Mouse (Mus musculus): ENCODE results near the gene Msx3.

Gene Msx3

GRCm38 (mm10) chr7:140057413-140058407 lies 8.8 kb upstream of the Msx3 start:
- DNase-seq (ENCODE audit: low spot score in 2 of 2), result peak in 1 of 2 experiments; percentile 31

- no peak for DNase-seq (ENCODE audit: low spot score in 2 of 2)
Observed at GRCm38 (mm10) chr7:140054124-140054523, 5.2 kb upstream of the Msx3 start.

- DNase-seq (ENCODE audit: low spot score in 2 of 2), result peak in 1 of 2 experiments; percentile 47
Observed at GRCm38 (mm10) chr7:140049115-140049689, 313 bp upstream of the Msx3 start.

GRCm38 (mm10) chr7:140047811-140048311 lies 1.0 kb downstream of the Msx3 start:
- peak in 1 of 2 experiments; percentile 42 for DNase-seq (ENCODE audit: low spot score in 2 of 2)

GRCm38 (mm10) chr7:140045546-140045945 lies 3.3 kb downstream of the Msx3 start:
- no peak for DNase-seq (ENCODE audit: low spot score in 2 of 2)

GRCm38 (mm10) chr7:140042728-140043127 lies 6.2 kb downstream of the Msx3 start:
- no peak for DNase-seq (ENCODE audit: low spot score in 2 of 2)

GRCm38 (mm10) chr7:140037171-140037555 lies 11.7 kb downstream of the Msx3 start:
- DNase-seq (ENCODE audit: low spot score in 2 of 2), result no peak

GRCm38 (mm10) chr7:140036281-140037170 lies 12.4 kb downstream of the Msx3 start, which contains the start of the genes Zfp511 and Tubgcp2:
TSS of gene Zfp511 (plus strand) at chr7:140036391.
TSS of gene Tubgcp2 (minus strand) at chr7:140036669.
- peak; percentile 92 to 94 for DNase-seq (ENCODE audit: low spot score in 2 of 2)

- DNase-seq (ENCODE audit: low spot score in 2 of 2), result no peak
Observed at GRCm38 (mm10) chr7:140035456-140035855, 13.4 kb downstream of the Msx3 start.

GRCm38 (mm10) chr7:140033386-140033785 lies 15.5 kb downstream of the Msx3 start:
- no peak for DNase-seq (ENCODE audit: low spot score in 2 of 2)

- no peak for DNase-seq (ENCODE audit: low spot score in 2 of 2)
Observed at GRCm38 (mm10) chr7:140032366-140032765, 16.5 kb downstream of the Msx3 start.

GRCm38 (mm10) chr7:140031771-140032170 lies 17.1 kb downstream of the Msx3 start:
- DNase-seq (ENCODE audit: low spot score in 2 of 2), result no peak

- DNase-seq (ENCODE audit: low spot score in 2 of 2), result no peak
Observed at GRCm38 (mm10) chr7:140011336-140011735, 37.6 kb downstream of the Msx3 start.

- no peak for DNase-seq (ENCODE audit: low spot score in 2 of 2)
Observed at GRCm38 (mm10) chr7:140007781-140008180, 41.1 kb downstream of the Msx3 start.

- no peak for DNase-seq (ENCODE audit: low spot score in 2 of 2)
Observed at GRCm38 (mm10) chr7:140006861-140007611, 41.9 kb downstream of the Msx3 start.

GRCm38 (mm10) chr7:140004666-140005065 lies 44.2 kb downstream of the Msx3 start:
- no peak for DNase-seq (ENCODE audit: low spot score in 2 of 2)

GRCm38 (mm10) chr7:140001086-140001740 lies 47.7 kb downstream of the Msx3 start:
- DNase-seq (ENCODE audit: low spot score in 2 of 2), result peak in 1 of 2 experiments; percentile 60

GRCm38 (mm10) chr7:139998691-139999350 lies 50.1 kb downstream of the Msx3 start:
- peak in 1 of 2 experiments; percentile 0 for DNase-seq (ENCODE audit: low spot score in 2 of 2)

Data from urinary bladder, adult 18-20 months (tissue).